Mouse (Mus musculus) kidney, postnatal 25 days (tissue): ENCODE measurements around the gene Slc25a41.
A peak's percentile ranks its signal among the peaks of the same experiment; 100 is the strongest.

Source experiments
- DNase-seq, 2 experiments: peaks; one replicate each; pipeline ENCODE4 v3.0.0; 2021; ENCODE audit warnings: mixed read lengths in 2 of 2

The Slc25a41 gene

DNA sequence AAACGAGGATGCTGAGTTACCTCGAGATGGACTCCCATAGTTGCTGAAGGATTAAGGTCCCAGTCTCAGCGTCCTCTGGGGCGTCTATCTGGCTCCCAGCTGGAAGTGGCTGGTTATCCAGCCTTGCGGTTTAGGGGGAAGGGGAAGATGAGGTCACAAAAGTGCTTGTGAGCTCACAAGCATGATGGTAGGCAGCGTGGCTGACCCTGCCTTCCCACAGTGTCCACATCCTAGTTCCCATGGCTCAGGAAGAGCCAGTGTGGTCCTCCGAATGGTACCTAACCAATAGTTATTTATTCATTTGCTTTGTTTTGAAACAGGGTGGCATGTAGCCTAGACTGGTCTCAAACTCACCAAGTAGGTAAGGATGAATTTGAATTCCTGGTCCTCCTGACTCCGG lies at the start of gene Slc25a41:
Gene Slc25a41 (minus strand): TSS at position 101 of the 400 bp plus-strand sequence.
- no peak for DNase-seq

DNA sequence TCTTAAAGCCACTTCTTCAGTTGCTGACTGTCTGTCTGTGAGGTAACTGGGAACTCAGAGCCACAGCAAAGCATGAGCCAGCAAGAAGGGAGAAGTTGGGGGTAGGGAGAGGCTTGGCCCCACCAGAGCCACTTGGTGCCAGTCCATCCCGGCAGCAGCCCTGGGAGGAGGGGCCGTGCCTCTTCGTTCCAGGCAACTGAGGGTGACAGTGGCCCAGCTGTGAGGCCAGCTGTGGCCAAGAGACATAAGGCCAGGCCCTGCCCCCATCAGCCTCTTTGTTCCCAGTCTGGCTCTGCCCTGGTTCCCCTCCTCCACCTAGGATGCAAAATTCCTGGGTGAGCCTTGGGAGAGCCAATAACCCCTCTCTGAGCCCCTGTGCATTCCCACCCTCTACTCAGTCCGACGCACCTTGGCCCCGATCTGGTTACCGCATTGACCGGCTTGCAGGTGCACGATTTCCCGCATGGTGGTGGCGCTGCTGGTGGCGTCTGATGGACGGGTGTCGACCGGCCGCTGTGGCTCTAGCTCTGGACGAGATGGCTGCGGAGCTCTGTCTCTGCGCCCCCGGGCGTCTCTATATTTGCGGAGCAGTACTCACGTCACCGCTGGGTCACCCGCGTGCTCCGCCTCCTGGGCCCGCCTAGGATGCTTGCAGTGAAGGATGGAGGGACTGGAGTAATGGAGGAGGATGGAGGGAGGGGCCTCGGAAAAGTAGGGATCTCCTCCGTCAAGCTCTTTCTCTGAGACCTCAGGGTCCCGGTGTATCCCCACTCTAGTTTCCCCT lies 45.8 kb upstream of the Slc25a41 start, which contains the start of gene Tubb4a:
Gene Tubb4a (minus strand): TSS at position 734 of the 784 bp plus-strand sequence.
- DNase-seq: no peak

DNA sequence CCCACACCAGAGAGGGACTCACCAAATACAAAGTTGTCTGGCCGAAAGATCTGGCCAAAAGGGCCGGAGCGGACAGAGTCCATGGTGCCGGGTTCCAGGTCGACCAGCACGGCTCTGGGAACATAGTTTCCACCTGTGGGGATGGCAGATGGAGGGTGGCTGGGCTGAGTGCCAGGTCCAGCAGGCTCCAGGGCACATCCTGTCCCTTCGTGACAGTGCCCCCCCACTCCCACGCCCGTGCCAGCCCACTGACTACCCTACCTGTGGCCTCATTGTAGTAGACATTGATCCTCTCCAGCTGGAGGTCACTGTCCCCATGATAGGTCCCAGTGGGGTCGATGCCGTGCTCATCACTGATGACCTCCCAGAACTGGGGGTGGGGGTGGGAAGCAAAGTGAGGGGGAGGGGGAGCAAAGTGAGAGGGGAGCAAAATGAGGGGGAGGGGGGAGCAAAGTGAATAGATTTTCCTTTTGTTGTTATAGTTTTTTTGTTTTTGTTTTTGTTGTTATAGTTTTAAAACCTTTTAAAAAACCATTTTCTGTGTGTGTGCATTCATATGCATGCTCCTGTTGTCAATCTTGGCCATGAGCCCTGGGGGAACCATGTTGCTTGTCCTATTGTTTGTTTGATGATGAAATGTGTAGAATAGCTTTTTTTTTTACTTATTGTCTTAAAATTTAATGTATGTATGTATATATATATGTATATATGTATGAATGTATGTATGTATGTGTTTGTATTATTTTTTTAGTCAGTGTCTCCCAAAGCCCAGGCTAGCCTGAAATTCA lies 44.7 kb upstream of the Slc25a41 start:
- DNase-seq: no peak

DNA sequence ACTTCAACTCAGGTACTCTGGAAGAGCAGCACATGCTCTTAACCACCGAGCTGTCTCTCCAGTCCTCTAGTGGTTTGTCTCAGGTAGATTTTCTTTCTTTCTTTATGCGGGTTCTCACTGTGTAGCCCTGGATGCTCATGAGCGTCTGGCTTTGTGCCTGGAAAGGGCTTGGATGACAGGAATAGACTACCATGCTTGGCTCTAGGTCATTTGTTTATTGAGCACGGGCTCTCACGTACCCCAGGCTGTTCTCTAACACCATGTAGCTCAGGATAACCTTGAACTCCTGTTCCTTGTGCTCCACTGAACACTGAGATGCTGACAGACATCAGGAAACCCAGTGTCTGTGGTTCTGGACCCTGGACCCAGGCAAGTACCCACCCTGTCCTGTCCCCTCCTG lies 41.0 kb upstream of the Slc25a41 start:
- no peak for DNase-seq

DNA sequence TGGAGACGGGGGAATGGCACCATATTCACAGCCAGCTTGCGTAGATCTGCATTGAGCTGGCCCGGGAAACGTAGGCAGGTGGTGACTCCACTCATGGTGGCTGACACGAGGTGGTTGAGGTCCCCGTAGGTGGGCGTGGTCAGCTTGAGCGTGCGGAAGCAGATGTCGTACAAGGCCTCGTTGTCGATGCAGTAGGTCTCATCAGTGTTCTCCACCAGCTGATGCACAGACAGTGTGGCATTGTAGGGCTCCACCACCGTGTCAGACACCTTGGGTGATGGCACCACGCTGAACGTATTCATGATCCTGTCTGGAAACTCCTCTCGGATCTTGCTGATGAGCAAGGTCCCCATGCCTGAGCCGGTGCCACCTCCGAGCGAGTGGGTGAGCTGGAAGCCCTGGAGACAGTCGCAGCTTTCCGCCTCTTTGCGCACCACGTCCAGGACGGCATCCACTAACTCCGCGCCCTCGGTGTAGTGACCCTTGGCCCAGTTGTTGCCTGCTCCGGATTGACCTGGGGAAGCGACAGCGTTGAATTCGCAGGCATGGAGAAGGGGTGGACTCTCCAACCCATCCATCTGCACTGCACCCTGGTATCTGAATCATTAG lies 39.9 kb upstream of the Slc25a41 start:
- DNase-seq: no peak

DNA sequence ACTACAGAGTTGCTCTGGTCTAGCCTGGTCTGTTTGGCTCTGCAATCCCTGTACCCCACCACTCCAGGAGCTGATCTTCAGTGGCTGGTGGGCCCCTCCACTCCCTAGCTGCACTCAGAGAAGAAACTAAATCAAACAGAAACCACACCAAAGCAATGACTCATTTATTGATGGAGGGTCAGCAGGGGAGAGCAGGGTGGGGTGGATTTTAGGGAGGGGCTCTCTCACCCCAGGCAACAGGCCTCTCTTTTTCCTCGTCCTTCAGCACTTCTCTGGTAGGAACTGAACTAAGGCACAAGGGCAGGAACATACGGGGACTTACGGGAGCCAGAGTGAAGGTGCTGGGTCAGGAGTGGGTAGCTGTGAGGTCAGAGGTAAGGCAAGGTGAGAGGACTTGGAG lies 38.5 kb upstream of the Slc25a41 start:
- no peak for DNase-seq

DNA sequence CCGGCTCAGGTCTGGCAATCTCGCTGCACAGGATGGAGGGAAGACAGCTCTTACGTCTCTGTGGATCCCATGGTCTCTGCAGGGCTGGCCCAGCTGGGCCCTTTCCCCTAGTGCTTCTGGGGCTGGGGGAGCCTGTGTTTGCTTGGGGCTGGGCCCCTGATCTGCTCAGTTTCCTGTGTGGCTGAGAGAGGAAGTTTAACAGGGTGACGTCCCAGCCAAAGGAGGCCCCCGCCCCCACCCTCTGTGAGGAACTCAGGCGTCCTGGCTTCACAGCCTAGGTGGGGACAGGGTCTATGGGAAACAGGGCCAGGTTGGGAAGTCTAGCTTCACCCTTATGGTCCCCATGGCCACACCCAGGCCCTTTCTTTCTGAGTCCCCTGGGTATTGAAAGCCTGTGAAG lies 36.9 kb upstream of the Slc25a41 start, which contains the start of gene Dennd1c:
Gene Dennd1c (minus strand): TSS at position 179 of the 400 bp plus-strand sequence.
- no peak for DNase-seq

DNA sequence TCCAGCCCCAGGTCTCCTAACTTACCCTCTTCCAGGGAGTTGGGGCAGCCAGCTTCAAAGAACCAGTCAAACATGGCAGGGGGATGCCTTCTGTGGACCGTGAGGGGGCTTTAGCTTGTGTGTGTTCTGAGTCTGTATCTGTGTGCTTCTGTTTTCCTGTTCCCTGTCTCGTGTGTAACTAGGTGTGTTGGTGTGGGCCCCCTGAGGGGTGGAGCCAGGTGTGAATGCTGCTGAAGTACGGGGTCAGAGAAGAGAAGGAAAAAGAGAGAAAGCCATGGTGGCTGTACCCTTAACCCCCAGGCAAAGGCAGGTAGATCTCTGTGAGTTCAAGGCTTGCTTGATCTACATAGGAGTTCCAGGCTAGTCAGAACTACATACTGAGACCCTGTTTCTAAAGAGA lies 35.5 kb upstream of the Slc25a41 start:
- DNase-seq: no peak

DNA sequence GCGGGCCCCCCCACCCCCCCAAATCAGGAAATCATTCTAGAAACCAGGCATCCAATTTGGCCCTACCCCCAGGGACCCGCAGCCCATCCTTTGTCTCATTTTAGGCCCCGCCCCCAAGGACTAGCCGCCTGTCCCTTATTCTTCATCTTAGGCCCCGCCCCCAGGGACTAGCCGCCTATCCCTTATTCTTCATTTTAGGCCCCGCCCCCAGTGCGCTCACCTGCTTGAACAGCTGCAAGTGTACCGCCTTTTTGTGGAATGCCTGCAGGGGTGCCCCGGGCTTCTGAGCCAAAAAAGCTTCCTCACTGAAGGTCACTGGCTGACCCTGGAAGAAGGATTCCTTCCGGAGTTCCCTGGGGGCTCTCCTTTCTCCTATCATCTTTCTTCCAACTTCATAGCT lies 29.2 kb upstream of the Slc25a41 start:
- DNase-seq: peak; percentile 68 to 78

DNA sequence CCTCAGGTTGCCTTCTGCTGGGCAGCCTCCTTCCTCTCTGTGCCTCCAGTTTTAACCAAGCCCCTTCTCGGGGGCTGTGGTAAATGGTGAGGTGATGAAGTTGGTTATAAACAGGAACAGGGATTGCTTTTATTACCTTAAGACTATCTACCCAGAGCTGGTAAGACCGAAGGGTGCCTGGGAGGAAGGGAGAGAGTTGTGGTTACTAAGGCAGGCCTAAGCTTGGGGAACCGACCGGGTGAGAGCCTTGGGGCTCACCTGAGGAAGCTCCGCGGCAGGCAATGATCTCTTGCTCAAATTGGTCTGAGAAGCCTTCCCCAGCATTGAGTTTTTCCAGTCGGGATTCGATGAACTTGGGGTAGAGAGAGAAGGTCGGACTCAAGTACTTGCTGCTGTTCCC lies 28.8 kb upstream of the Slc25a41 start:
- DNase-seq: no peak

DNA sequence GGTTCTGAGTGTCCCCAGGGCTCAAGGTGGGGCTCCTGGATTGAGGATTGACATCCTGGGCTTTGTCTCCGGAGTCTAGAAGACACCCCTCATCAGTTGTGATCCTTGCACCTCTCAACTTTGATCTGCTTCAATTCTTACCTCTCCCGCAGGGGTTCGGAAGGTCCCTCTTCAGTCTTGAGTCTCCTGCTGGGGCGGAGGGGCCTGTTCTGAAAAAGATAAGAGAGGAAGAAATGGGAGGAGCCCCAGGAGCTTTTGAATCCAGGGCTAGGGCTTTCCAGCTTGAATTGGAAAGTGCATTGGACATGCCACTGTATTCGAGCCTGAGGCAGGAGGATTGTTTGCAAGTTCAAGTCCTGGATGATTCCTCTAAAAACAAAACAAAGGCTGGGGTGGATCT lies 25.5 kb upstream of the Slc25a41 start:
- no peak for DNase-seq

DNA sequence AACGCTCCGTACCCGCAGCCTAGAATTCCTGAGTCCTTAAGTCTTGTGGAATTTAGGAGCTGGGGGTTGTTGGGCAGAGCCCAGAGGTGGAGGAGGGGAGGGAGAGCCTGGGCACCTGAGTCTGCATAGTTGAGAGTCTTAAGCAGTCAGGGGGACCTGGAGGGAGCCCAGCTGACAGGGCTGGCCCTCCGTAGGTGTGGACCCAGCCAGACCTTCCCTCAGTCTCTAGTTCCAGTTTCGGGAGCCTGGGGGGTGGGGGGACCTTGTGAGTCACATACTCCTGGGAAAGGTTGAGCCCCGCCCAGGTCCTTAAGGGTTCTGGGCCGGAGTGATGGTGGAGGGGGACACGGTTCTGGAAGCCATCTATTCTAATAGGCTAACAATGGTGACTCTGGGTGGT lies 21.6 kb upstream of the Slc25a41 start:
- DNase-seq: peak; percentile 20 to 53

DNA sequence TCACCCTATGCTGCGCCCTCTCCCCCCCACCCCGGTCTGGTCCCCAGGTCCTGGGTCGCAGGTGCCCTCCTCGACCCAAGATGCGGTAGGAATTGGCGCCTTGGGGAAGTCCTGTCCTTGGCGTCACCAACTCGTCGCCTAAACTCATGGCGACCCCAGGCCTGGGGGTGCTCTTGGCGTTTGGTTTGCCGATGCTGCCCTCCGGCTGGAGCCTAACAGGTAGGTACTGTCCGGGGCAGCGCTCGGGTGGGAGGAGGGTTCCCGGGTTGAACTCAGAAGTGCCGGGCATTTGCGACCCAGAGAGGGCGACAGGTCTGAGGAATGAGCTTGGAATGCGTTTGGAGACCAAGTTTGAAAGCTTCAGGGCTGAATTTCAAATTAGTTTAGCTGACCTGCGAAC lies 21.1 kb upstream of the Slc25a41 start:
- peak in 1 of 2 experiments; percentile 38 for DNase-seq

DNA sequence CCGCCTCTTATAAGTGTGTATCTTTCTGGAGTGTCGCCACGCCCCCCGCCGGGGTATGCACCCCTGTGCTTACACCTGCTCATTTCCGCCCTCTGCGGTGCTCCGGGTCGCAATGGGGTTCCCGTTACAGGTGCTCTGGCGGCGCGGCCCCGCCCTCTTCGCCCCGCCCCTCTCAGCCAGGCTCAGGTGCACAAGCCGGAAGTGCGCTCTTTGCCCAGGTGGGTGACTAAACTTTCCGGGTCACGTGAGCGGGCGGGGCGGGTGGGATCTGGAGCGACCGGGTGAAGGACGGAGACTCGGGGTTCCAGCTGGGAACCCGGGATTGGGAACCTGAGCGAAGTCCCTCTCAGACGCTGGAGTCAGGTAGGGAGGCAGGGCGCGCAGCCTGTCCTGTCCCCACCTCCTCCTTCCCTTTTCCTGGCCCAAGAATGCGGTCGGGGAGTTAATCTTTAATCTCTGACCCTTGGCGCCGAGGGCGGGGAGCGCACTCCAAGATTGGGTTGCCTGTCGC lies 20.6 kb upstream of the Slc25a41 start:
- DNase-seq: peak; percentile 85 to 94

DNA sequence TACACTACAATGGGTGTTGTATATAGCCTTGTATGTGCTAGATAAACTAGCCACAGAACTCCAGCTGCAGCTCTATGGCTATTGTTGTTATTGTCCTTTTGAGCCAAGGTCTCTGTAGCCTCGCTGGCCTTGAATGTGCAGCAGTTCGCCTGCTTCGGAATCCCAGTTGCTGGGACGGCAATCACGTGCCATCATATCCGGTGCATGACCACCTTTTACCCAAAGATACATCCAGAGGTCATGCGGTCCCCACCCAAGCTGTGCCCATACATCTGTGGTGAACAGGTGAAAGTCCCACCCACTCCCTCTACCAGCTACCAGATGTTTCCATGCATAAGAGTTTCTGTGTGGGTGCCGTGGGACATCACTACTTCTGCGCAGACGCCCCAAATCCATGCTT lies 19.6 kb upstream of the Slc25a41 start:
- no peak for DNase-seq

DNA sequence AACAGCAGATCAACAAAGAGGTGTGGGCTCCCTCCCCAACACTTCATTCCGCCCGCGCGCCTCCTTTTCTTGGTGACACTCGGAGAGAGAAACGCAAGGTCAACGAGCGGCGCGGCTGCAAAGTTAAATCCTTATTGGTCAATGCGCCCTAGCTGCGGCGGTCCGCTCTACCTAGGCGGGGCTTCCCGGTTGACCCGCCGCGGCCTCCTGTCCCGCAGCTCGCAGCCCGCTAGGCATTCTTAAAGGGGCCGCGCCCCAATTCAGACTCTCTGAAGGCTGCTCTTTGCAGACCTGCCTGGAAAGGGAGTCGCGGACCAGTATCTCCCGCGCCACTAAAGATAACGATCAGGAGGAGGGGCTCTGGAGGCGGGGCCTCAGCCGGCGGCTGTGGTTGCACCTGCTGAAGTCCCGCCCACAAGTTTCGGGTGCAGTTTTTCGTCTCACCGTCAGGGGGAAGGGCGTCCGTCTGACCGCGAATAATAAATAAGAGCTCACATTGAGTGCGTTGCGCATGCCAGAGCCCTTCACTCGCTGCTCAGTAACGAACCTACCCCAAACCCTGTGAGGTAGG lies 18.9 kb upstream of the Slc25a41 start:
- peak; percentile 95 to 98 for DNase-seq

DNA sequence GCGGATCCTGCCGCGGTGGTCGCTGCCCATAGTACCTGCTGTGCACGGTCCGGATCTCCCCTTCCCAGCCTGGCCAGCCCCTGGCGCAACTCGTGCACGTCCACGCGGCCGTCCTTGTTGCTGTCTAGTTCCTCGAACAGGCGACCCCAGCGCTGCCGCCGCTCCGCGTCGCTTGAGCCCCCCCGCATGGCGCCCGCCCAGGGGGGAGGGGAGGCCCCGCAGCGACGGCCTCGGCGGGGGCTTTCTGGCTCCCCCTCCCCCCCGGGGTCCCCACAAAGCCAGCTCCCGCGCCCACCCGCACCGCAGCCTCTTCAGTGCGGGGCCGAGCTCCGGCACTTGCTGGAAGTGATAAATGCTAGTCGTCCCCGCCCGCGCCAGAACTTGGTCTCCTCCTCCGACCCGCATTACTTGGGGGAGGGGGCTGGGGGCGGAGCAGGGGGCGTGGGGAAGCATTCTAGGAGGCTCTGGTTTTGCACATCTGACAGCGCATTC lies 18.1 kb upstream of the Slc25a41 start, which contains the start of gene Slc25a23:
Gene Slc25a23 (minus strand): TSS at position 378 of the 492 bp plus-strand sequence.
- DNase-seq: peak; percentile 79 to 89

DNA sequence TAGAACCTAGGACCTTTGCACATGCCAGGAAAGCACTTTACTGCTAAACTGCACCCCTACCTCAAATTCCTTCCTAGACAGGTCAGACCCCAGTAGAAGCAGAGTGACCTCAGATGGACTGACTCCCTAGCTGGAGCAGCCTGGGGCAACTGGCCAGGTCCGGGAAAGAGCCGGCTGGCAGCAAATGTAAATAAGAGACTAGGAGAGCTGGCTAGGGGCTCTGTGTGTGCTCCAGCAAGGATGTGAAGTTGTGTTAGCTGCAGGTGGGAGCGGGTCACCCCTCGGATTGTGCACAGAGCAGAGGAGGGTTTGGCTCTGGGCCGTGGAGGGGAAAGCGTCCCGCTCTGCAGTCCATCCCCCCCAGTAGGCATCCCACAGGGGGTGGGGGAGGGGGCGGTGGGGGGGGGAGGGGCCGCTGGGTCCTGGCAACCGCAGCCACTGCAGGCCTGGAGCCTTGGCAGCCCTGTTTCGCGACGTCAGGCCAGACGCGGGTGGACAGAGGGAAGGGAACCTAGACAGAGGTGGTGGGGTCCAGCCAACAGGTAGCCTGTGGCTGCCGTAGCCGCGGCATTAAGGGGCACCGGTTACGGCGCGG lies 17.5 kb upstream of the Slc25a41 start, which contains the start of gene Crb3:
Gene Crb3 (plus strand): TSS at position 215 of the 595 bp plus-strand sequence.
- peak; percentile 50 to 63 for DNase-seq

DNA sequence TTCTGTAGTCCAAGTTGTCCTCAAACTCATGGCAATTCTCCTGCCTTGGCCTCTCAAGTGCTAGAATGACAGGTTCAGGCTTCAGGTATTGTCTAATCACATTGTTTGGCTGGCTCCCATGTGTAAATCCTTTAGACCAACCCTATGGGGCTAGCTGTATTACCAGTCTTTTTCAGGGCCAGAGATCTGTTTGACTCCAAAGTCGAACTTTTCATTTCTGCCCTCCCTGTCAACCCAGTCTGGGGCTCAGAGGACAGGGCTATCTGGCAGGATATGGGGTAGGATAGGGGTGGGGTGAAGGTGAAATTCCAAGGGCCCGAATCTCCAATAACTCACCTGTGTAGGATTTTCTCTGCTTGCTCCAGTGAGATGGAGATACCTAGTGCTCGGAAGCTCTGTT lies 14.8 kb upstream of the Slc25a41 start:
- DNase-seq: no peak

DNA sequence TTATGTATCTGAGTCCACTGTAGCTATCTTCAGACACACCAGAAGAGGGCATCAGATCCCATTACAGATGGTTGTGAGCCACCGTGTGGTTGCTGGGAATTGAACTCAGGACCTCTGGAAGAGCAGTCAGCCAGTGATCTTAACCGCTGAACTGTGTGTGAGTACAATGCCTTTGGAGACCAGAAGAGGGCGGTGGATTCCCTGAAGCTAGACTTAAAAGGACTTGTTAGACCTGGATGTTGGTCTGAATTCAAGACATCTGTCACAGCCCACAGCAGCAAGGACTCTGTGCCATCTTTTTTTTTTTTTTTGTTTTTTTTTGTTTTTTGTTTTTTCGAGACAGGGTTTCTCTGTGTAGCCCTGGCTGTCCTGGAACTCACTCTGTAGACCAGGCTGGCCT lies 10.2 kb upstream of the Slc25a41 start:
- peak in 1 of 2 experiments; percentile 10 for DNase-seq

DNA sequence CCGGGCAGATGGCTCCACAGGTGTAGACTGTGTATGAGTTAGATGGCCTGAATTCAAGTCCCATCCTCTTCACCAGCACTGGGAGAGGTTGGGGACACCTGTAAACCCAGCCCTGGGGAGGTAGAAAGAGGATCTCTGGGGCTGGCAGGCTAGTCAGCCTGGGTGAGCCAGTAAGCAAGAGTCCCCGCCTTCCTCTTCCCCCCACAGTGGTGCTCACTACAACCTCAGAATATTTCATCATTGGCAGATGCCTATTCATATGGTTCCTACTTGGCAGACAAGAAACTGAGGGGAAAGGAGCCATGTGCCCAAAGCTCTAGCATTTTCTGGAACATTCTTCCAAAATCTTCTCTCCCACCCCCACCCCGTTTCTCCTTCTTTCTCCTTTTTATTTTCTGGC lies 7.4 kb upstream of the Slc25a41 start:
- no peak for DNase-seq

DNA sequence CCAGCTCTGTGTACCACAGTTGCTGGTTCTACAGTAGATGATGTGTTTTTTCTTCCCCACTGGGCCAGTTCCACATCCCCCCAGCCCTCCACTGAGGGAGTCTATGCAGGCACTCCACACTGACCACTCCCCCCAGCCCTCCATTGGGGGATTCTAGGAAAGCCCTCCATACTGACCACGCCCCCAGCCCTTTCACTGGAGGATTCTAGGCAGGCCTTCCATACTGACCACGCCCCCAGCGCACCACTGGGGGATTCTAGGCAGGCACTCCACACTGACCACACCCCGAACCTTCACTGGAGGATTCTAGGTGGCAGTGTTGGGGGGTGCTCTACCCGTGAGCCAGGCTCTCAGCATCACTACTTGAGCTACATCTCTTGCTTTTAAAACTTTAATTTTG lies 6.0 kb upstream of the Slc25a41 start:
- DNase-seq: no peak
